Mouse (Mus musculus) embryonic facial prominence, embryonic 11.5 days (tissue): ENCODE data around the gene Nrros. TPM values are rescaled to one million over a fixed set of nuclear protein-coding genes. Genes with fewer than 3 reads are reported as not detected.

Experiments used
- ATAC-seq: fragments of 200-750 bp; cut with Nextera tagmentation; replicated peaks from 2 replicates; pipeline ENCODE4 v1.8.0; 2017; ENCODE audit warnings: low read depth; ENCODE audit not compliant: insufficient number of reproducible peaks, low FRiP score, low TSS enrichment
- DNase-seq: peaks from one replicate; pipeline ENCODE4 v3.0.0-alpha.2; 2015; ENCODE audit warnings: low spot score
- H3K27ac ChIP-seq: fragments of 300-500 bp; sonication (generic); replicated peaks from 2 replicates; pipeline ENCODE4 v1.5.1; 2014; ENCODE audit warnings: mild to moderate bottlenecking, low read depth, low read length, control low read depth
- H3K27me3 ChIP-seq: fragments of 300-500 bp; sonication (generic); 2 replicates; pipeline ENCODE4 v1.6.1; 2014; ENCODE audit warnings: mild to moderate bottlenecking, low read length, moderate library complexity, mixed read lengths; ENCODE audit not compliant: control insufficient read depth, insufficient read depth
- H3K36me3 ChIP-seq: fragments of 300-500 bp; sonication (generic); replicated peaks from 2 replicates; pipeline ENCODE4 v1.6.1; 2014; ENCODE audit warnings: low read depth, mild to moderate bottlenecking, low read length, moderate library complexity, mixed read lengths; ENCODE audit not compliant: control insufficient read depth, insufficient read depth
- H3K4me1 ChIP-seq: fragments of 300-500 bp; sonication (generic); 2 replicates; pipeline ENCODE4 v1.6.1; 2014; ENCODE audit warnings: low read length, mixed read lengths; ENCODE audit not compliant: control insufficient read depth, insufficient read depth
- H3K4me2 ChIP-seq: fragments of 300-500 bp; sonication (generic); 2 replicates; pipeline ENCODE4 v1.6.1; 2014; ENCODE audit warnings: low read depth, mild to moderate bottlenecking, control low read depth, low read length, moderate library complexity
- H3K4me3 ChIP-seq: fragments of 300-500 bp; sonication (generic); 2 replicates; pipeline ENCODE4 v1.5.1; 2014; ENCODE audit warnings: low read depth, low read length, control low read depth
- H3K9ac ChIP-seq: fragments of 300-500 bp; sonication (generic); replicated peaks from 2 replicates; pipeline ENCODE4 v1.6.1; 2014; ENCODE audit warnings: mild to moderate bottlenecking, control low read depth, low read length
- H3K9me3 ChIP-seq: fragments of 300-500 bp; sonication (generic); replicated peaks from 2 replicates; pipeline ENCODE4 v1.6.1; 2016; ENCODE audit warnings: mild to moderate bottlenecking, low read length, inconsistent platforms, mixed read lengths; ENCODE audit not compliant: control insufficient read depth
- WGBS: fragments of 180-500 bp; shearing (Covaris S2); extraction: QIAGEN DNeasy Blood & Tissue Kit; methylation state at CpG from one replicate; pipeline ENCODE4 v1.1.7; 2014; 5-methylcytosine and 5-hydroxymethylcytosine counted together
- polyA plus RNA-seq: library from polyadenylated mRNA; unstranded; fragments of >200 nt; fragmentation: Nextera tagmentation; extraction: Ambion mirVana; gene quantifications from 2 replicates; pipeline ENCODE4 v1.2.1, GENCODE M21; 2014

The Nrros gene
- polyA plus RNA-seq, 1 experiment from 2014 or later, result 9.5 TPM

DNA sequence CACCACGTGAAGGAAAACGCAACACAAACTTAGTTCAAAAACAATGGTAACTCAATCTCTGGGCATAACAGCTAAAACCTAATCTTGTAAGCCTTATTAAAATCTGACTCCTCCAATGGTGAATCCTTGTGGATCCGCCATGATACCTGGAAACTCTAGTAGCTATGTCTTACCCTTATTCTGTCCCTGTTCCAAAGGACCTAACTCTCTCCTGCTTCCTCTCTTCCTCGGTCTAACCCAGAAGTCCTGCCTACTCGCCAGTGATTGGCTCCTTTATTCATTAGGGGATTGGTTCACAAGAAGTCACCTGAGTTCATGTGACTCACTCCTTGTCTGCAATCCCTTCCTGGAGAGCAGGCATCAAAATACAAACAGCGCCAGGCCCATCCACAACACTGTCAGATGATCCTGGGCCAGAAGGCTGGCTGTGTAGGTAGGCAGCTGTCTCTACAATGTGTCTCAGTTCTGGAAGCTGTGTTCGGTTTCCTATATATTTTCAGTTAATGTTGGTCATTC lies 29.5 kb downstream of the Nrros start:
- H3K4me2 ChIP-seq, result no peak overlapping the region
- no peak for ATAC-seq
- DNase-seq, result no peak
- WGBS, result 77% methylated on average over 7 of the region's 7 CpGs
- H3K4me1 ChIP-seq, result no peaks in the 10 kb centered on the region
- no peak overlapping the region for H3K9ac ChIP-seq
- no peak overlapping the region for H3K27ac ChIP-seq
- H3K4me3 ChIP-seq, result no peak overlapping the region
- no peaks in the 10 kb centered on the region for H3K9me3 ChIP-seq
- H3K27me3 ChIP-seq, result no peaks in the 10 kb centered on the region
- H3K36me3 ChIP-seq, result no peaks in the 10 kb centered on the region

DNA sequence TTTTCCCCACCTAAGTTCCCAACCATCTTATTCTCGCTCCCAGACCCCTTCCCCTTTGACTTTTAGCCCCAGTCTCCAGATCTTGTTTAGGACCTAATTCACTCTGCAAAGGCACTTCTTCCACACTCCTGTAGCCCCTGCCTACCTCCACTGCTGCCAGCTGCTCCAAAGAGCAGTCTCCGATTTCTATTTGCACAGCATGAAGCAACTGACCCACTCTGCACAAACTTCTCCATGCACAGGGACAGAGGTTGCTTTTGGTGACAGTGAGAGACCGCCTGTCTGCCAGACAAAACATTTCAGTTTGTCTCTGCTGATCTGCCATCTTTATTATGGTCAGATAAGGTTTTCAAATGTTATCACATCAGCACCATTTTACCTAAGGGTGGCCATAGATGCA lies 32.2 kb downstream of the Nrros start:
- WGBS, result 80% methylated on average over 3 of the region's 3 CpGs
- DNase-seq, result no peak
- Histone ChIP-seq H3K4me1 (no peaks in the 10 kb centered on the region), H3K9ac (no peak overlapping the region), H3K27ac (no peak overlapping the region), H3K9me3 (no peaks in the 10 kb centered on the region), H3K36me3 (no peaks in the 10 kb centered on the region), H3K4me3 (no peak overlapping the region), H3K27me3 (no peaks in the 10 kb centered on the region), H3K4me2 (no peak overlapping the region)
- no peak for ATAC-seq

- Histone ChIP-seq H3K27me3 (no peaks in the 10 kb centered on the region), H3K9ac (no peak overlapping the region), H3K27ac (no peak overlapping the region), H3K9me3 (no peaks in the 10 kb centered on the region), H3K4me2 (no peak overlapping the region; the same call in 1 of the 2 replicates), H3K4me1 (no peaks in the 10 kb centered on the region), H3K4me3 (no peak overlapping the region), H3K36me3 (no peaks in the 10 kb centered on the region)
- WGBS, result 70% methylated on average over 16 of the region's 16 CpGs
- ATAC-seq, result no peak
- DNase-seq, result no peak
Observed at GRCm38 (mm10) chr16:32130190-32130826, 35.1 kb downstream of the Nrros start.

- no peaks in the 10 kb centered on the region for H3K36me3 ChIP-seq
- 78% methylated on average over 20 of the region's 20 CpGs for WGBS
- no peak overlapping the region for H3K9ac ChIP-seq
- no peaks in the 10 kb centered on the region for H3K4me1 ChIP-seq
- DNase-seq (no peak), ATAC-seq (no peak)
- no peak overlapping the region for H3K27ac ChIP-seq
- H3K4me2 ChIP-seq, result no peak overlapping the region; the same call in 1 of the 2 replicates
- H3K4me3 ChIP-seq, result no peak overlapping the region
- H3K9me3 ChIP-seq, result no peaks in the 10 kb centered on the region
- no peaks in the 10 kb centered on the region for H3K27me3 ChIP-seq
Observed at GRCm38 (mm10) chr16:32129449-32130189, 35.8 kb downstream of the Nrros start.

DNA sequence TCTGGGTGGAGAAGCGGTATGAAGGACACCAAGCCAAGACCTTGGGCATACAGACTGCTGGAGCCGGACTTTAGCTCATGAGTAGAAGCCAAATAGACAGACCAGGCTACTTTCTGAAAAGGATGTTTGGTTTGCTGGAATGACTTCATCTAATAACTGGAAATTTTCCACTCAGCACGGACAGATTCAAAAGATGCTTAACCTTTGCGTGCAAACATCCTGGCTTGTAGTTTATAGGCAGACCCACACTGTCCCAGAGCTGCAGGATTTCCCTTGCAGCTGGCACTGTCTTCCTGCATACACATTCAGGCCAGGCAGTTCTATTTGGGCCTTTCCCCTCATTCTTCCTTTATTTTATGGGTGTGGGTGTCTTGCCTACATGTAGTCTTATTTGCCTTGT lies 38.3 kb downstream of the Nrros start:
- DNase-seq (no peak), ATAC-seq (no peak)
- Histone ChIP-seq H3K9me3 (no peaks in the 10 kb centered on the region), H3K4me1 (no peaks in the 10 kb centered on the region), H3K4me3 (no peak overlapping the region), H3K27ac (no peak overlapping the region), H3K36me3 (no peaks in the 10 kb centered on the region), H3K27me3 (no peaks in the 10 kb centered on the region), H3K9ac (no peak overlapping the region), H3K4me2 (no peak overlapping the region)
- 84% methylated on average over 4 of the region's 4 CpGs for WGBS

DNA sequence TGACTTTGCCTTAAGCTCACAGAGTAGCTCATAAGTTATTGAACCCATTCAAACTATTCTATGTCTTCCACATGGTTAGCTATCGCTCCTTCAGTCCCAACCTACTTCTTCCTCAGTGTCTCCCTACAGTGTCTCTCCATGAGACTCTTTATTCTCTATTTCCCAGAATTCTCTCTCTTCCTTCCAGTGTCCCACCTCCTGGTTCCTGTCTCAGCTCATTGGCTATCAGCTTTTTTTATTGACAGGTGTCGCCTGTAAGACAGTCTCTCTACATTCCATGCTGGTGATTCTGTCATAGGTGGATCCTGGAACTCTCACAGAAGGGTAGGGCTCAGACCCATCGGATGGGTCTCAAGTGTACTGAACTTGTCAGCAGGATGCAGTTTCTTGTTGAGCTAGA lies 40.0 kb downstream of the Nrros start:
- no peak for DNase-seq
- H3K4me3 ChIP-seq, result no peak overlapping the region
- ATAC-seq, result no peak
- no peak overlapping the region for H3K4me2 ChIP-seq
- H3K36me3 ChIP-seq, result no peaks in the 10 kb centered on the region
- no peak overlapping the region for H3K9ac ChIP-seq
- H3K27me3 ChIP-seq, result no peaks in the 10 kb centered on the region
- H3K27ac ChIP-seq, result no peak overlapping the region
- 93% methylated on average over 3 of the region's 3 CpGs for WGBS
- H3K9me3 ChIP-seq, result no peaks in the 10 kb centered on the region
- no peaks in the 10 kb centered on the region for H3K4me1 ChIP-seq

- Histone ChIP-seq H3K27me3 (no peaks in the 10 kb centered on the region), H3K4me1 (no peaks in the 10 kb centered on the region), H3K4me2 (no peak overlapping the region), H3K9ac (no peak overlapping the region), H3K9me3 (no peaks in the 10 kb centered on the region), H3K4me3 (no peak overlapping the region), H3K36me3 (no peaks in the 10 kb centered on the region), H3K27ac (no peak overlapping the region)
- ATAC-seq (no peak), DNase-seq (no peak)
- WGBS, result 68% methylated on average over 17 of the region's 17 CpGs
Observed at GRCm38 (mm10) chr16:32124444-32125335, 40.7 kb downstream of the Nrros start.
